Mouse (Mus musculus): ENCODE measurements around the gene Glb1.

Gene Glb1

GRCm38 (mm10) chr9:114442893-114443292, 42.0 kb downstream of the Glb1 start:
- no peak for DNase-seq (ENCODE audit: low spot score in 2 of 2)

GRCm38 (mm10) chr9:114443351-114443750, 42.5 kb downstream of the Glb1 start:
- no peak for DNase-seq (ENCODE audit: low spot score in 2 of 2)

GRCm38 (mm10) chr9:114446887-114447286, 46.0 kb downstream of the Glb1 start:
- no peak for DNase-seq (ENCODE audit: low spot score in 2 of 2)

- no peak for DNase-seq (ENCODE audit: low spot score in 2 of 2)
Observed at GRCm38 (mm10) chr9:114448700-114449099, 47.8 kb downstream of the Glb1 start.

GRCm38 (mm10) chr9:114449120-114449754, 48.4 kb downstream of the Glb1 start:
- no peak for DNase-seq (ENCODE audit: low spot score in 2 of 2)

- DNase-seq (ENCODE audit: low spot score in 2 of 2), result no peak
Observed at GRCm38 (mm10) chr9:114451615-114452014, 50.7 kb downstream of the Glb1 start.

- no peak for DNase-seq (ENCODE audit: low spot score in 2 of 2)
Observed at GRCm38 (mm10) chr9:114452418-114452817, 51.5 kb downstream of the Glb1 start.

GRCm38 (mm10) chr9:114455420-114455819, 54.5 kb downstream of the Glb1 start:
- no peak for DNase-seq (ENCODE audit: low spot score in 2 of 2)

- no peak for DNase-seq (ENCODE audit: low spot score in 2 of 2)
Observed at GRCm38 (mm10) chr9:114458436-114458835, 57.6 kb downstream of the Glb1 start.

- no peak for DNase-seq (ENCODE audit: low spot score in 2 of 2)
Observed at GRCm38 (mm10) chr9:114462569-114462968, 61.7 kb downstream of the Glb1 start.

- no peak for DNase-seq (ENCODE audit: low spot score in 2 of 2)
Observed at GRCm38 (mm10) chr9:114465442-114465841, 64.6 kb downstream of the Glb1 start.

GRCm38 (mm10) chr9:114466871-114467270, 66.0 kb downstream of the Glb1 start:
- no peak for DNase-seq (ENCODE audit: low spot score in 2 of 2)

- no peak for DNase-seq (ENCODE audit: low spot score in 2 of 2)
Observed at GRCm38 (mm10) chr9:114468217-114468616, 67.3 kb downstream of the Glb1 start.

GRCm38 (mm10) chr9:114468701-114469100, 67.8 kb downstream of the Glb1 start:
- no peak for DNase-seq (ENCODE audit: low spot score in 2 of 2)

- no peak for DNase-seq (ENCODE audit: low spot score in 2 of 2)
Observed at GRCm38 (mm10) chr9:114471892-114472291, 71.0 kb downstream of the Glb1 start.

GRCm38 (mm10) chr9:114477019-114477418, 76.1 kb downstream of the Glb1 start:
- no peak for DNase-seq (ENCODE audit: low spot score in 2 of 2)

GRCm38 (mm10) chr9:114480940-114481339, 80.1 kb downstream of the Glb1 start:
- DNase-seq (ENCODE audit: low spot score in 2 of 2), result no peak

- DNase-seq (ENCODE audit: low spot score in 2 of 2), result no peak
Observed at GRCm38 (mm10) chr9:114484771-114485170, 83.9 kb downstream of the Glb1 start.

- DNase-seq (ENCODE audit: low spot score in 2 of 2), result no peak
Observed at GRCm38 (mm10) chr9:114486808-114487207, 85.9 kb downstream of the Glb1 start.

GRCm38 (mm10) chr9:114487481-114488258, 86.8 kb downstream of the Glb1 start:
- DNase-seq (ENCODE audit: low spot score in 2 of 2), result no peak

GRCm38 (mm10) chr9:114496469-114496868, 95.6 kb downstream of the Glb1 start:
- DNase-seq (ENCODE audit: low spot score in 2 of 2), result no peak

GRCm38 (mm10) chr9:114498218-114498617, 97.3 kb downstream of the Glb1 start:
- DNase-seq (ENCODE audit: low spot score in 2 of 2), result peak; percentile 66 to 88

- DNase-seq (ENCODE audit: low spot score in 2 of 2), result peak in 1 of 2 experiments; percentile 63
Observed at GRCm38 (mm10) chr9:114499783-114500515, 99.1 kb downstream of the Glb1 start.
